Mouse (Mus musculus): ENCODE results near the gene Rbm19.

DNA sequence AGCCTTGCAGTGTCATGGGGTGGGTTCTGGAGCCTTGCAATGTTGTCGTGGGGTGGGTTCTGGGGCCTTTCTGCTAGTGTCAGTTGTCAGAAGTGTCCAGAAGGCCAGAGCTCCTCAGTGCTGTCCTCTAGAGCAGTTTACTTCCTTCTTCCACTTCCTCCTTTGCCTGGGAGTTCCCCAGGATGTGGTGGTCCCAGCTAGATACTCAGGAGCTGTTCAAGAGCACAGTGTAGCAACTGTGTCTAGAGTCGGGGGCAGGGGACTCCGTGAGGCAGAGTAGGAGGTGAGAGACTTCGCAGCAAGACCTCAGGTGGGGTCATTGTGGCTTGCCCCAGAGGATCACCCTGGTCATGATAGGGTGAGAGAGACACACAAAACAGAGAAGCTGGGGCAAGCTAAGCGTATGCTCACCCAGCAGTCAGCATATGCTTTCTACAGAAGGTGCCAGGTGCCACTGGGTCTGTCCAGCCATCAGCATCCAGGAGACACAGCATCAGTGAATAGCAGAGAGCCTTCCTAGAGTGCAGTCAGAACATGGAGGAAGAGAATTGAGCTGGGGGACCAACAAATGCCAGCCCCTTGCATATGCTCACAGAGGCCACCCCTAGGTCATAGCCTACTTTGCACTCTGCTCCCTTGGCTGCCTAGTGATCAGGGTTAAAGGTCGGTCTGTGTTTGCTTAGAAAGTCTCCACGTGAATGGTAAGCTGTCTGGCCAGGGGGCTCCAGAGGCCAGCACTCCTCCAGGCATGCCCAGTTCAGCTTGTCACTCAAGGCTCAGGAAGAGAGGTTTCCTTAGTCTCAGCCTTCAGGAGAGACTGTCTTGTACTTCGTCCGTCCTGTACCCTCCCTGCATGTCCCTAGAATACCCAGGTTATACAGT is 49.0 kb downstream of the Rbm19 start:
- TF ChIP-seq CTCF (IDR thresholded peaks at IDR 0.05; ENCODE audit: borderline replicate concordance, extremely low read depth, insufficient read depth, insufficient read length) = no peak
- TF ChIP-seq POLR2A (IDR thresholded peaks at IDR 0.05; ENCODE audit: borderline replicate concordance, extremely low read depth, insufficient read depth, insufficient read length, poor library complexity, severe bottlenecking) = no peak
